19 mouse cellular contexts compared by ENCODE assay signal in the genomic region with DNA sequence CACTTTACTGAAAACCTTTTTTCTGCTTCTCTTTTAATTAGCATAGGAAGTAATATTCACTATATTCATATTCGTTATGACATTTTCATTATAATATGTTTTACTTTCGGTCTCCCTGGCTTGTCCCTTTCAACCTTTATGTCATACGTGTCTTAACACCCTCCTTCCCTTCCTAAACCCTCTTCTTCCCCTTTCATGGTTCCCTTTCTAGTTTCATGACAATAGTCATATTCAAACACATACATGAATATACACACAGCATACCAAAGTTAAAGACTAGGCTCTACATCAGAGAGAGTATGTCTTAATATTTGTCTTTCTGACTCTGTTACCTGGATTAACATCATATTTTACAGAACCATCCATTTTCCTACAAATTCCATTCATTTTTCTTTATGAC. TPM values are rescaled to one million over a fixed set of nuclear protein-coding genes. Genes with fewer than 3 reads are reported as not detected.
A peak's percentile ranks its signal among the peaks of the same experiment; 100 is the strongest.
DNase-seq lines count a peak whose midpoint lies in the region; ATAC-seq and TF ChIP-seq lines count a peak whose summit lies in the region.
"Had no signal": no experiment of that assay in that cellular context is flagged by ENCODE, and none has a peak within 500 bp of the region (broad histone marks: within the 10 kb centered on the region; RNA-seq: fewer than 3 reads in every experiment).

No protein-coding gene starts in this region.

- H3K9me3 ChIP-seq in liver, embryonic 13.5 days (replicated peaks) = no peaks in the 10 kb centered on the region
- no peaks in the 10 kb centered on the region for H3K9me3 ChIP-seq in liver, postnatal 0 days (ENCODE audit: low read length)
- H3K9me3 ChIP-seq: embryonic facial prominence, embryonic 12.5 days; forebrain, embryonic 15.5 days; heart, embryonic 10.5 days; hindbrain, embryonic 12.5 days had no signal

- intact Hi-C loops in left cerebral cortex, postnatal 10 days (cut with DNase I) = no loop called here

- H3K4me3 ChIP-seq in liver, embryonic 13.5 days (replicated peaks) = no peak overlapping the region
- no peak overlapping the region for H3K4me3 ChIP-seq in liver, postnatal 0 days (ENCODE audit: low read depth, low read length)
- H3K4me3 ChIP-seq: embryonic facial prominence, embryonic 12.5 days; forebrain, embryonic 15.5 days; heart, embryonic 10.5 days; hindbrain, embryonic 12.5 days had no signal

- no peak for TF ChIP-seq EP300 in liver, postnatal 0 days (IDR thresholded peaks at IDR 0.05; ENCODE audit: low read depth)

- DNase-seq in liver, embryonic 13.5 days = no peak
- DNase-seq in liver, postnatal 0 days = no peak
- DNase-seq in left cerebral cortex, postnatal 10 days (ENCODE audit: extremely low spot score in 1 of 2, low spot score in 2 of 2) = no peak
- no peak for DNase-seq in right cerebral cortex, postnatal 4 days
- DNase-seq in cerebellum, adult 18-20 months = no peak
- DNase-seq: adrenal gland, adult 2 months; adrenal gland, postnatal 25 days; cerebellum, adult 2 months; cerebellum, postnatal 10 days; gastrocnemius, postnatal 36 days; heart, adult 18-20 months; heart, postnatal 10 days; heart, postnatal 4 days had no signal

- TF ChIP-seq CTCF in liver, postnatal 0 days (IDR thresholded peaks at IDR 0.05; ENCODE audit: low read depth) = no peak

- H3K4me1 ChIP-seq in liver, embryonic 13.5 days (replicated peaks) = peaks cover 40% of the 10 kb centered on the region
- peaks cover 11% of the 10 kb centered on the region; the same call in 1 of the 2 replicates for H3K4me1 ChIP-seq in liver, postnatal 0 days (ENCODE audit: insufficient read depth)
- H3K4me1 ChIP-seq: embryonic facial prominence, embryonic 12.5 days; forebrain, embryonic 15.5 days; hindbrain, embryonic 12.5 days had no signal

- 76% methylated on average over 3 of the region's 3 CpGs for WGBS in liver, embryonic 13.5 days (ENCODE audit: insufficient replicate concordance)
- WGBS in liver, postnatal 0 days (ENCODE audit: insufficient replicate concordance) = 80% methylated on average over 3 of the region's 3 CpGs

- H3K9ac ChIP-seq in liver, embryonic 13.5 days = no peak overlapping the region
- no peak overlapping the region for H3K9ac ChIP-seq in liver, postnatal 0 days (replicated peaks)
- H3K9ac ChIP-seq: embryonic facial prominence, embryonic 12.5 days; forebrain, embryonic 15.5 days; hindbrain, embryonic 12.5 days had no signal

- H3K36me3 ChIP-seq in liver, embryonic 13.5 days = no peaks in the 10 kb centered on the region
- no peaks in the 10 kb centered on the region for H3K36me3 ChIP-seq in liver, postnatal 0 days (replicated peaks; ENCODE audit: insufficient read depth, low read length)
- H3K36me3 ChIP-seq: embryonic facial prominence, embryonic 12.5 days; forebrain, embryonic 15.5 days; heart, embryonic 10.5 days; hindbrain, embryonic 12.5 days had no signal

- no peak for ATAC-seq in liver, embryonic 13.5 days (ENCODE audit: low read depth)
- no peak for ATAC-seq in liver, postnatal 0 days
- peak; percentile 91 for ATAC-seq in granulocyte monocyte progenitor cell, adult 5-6 weeks (replicated peaks; ENCODE audit: poor library complexity, severe bottlenecking)
- peak; percentile 88 for ATAC-seq in monocyte, adult 5-6 weeks (replicated peaks; ENCODE audit: insufficient number of reproducible peaks, low FRiP score, low TSS enrichment, poor library complexity, severe bottlenecking)
- ATAC-seq: forebrain, embryonic 15.5 days had no signal

- no peak overlapping the region for H3K4me2 ChIP-seq in liver, embryonic 13.5 days
- no peak overlapping the region for H3K4me2 ChIP-seq in liver, postnatal 0 days (ENCODE audit: low read depth, low read length)
- H3K4me2 ChIP-seq: embryonic facial prominence, embryonic 12.5 days; forebrain, embryonic 15.5 days; hindbrain, embryonic 12.5 days had no signal

- peak overlapping the region; percentile 74; the same call in 1 of the 2 replicates for H3K27ac ChIP-seq in liver, embryonic 13.5 days
- H3K27ac ChIP-seq in liver, postnatal 0 days (ENCODE audit: low read depth) = no peak overlapping the region
- H3K27ac ChIP-seq: embryonic facial prominence, embryonic 12.5 days; forebrain, embryonic 15.5 days; heart, embryonic 10.5 days; hindbrain, embryonic 12.5 days had no signal

- no peaks in the 10 kb centered on the region for H3K27me3 ChIP-seq in liver, embryonic 13.5 days
- H3K27me3 ChIP-seq in liver, postnatal 0 days (ENCODE audit: insufficient read depth, low read length) = no peaks in the 10 kb centered on the region
- H3K27me3 ChIP-seq: embryonic facial prominence, embryonic 12.5 days; forebrain, embryonic 15.5 days; hindbrain, embryonic 12.5 days had no signal

RNA-seq across cellular contexts. Expression of a gene that starts 28.6 kb away (rescaled TPM):
- 13.9 and 14.1 TPM in 2 replicates for polyA plus RNA-seq in liver, embryonic 13.5 days (2015; fragmentation: Nextera tagmentation; extraction: Ambion mirVana)
- 11.8 and 12.7 TPM in 2 replicates for polyA plus RNA-seq in liver, postnatal 0 days (2015; fragmentation: Nextera tagmentation; extraction: Ambion mirVana)
- 100 and 112 TPM in 2 replicates for total RNA-seq in granulocyte monocyte progenitor cell, adult 5-6 weeks (2014; fragmentation: Nextera tagmentation)
- total RNA-seq in granulocyte monocyte progenitor cell, adult 5-6 weeks (2017) = 104 and 117 TPM in 2 replicates
- total RNA-seq in monocyte, adult 5-6 weeks (2017) = 259 to 315 TPM (median 292 TPM) in 3 replicates
- 10 to 100 TPM; 16.9 to 18.3 TPM for total RNA-seq in left cerebral cortex, postnatal 10 days (2021)

Comparison
In these comparisons a context has a peak if more than half of its experiments do, and no peak if none do; other contexts are left out.
1. ATAC-seq: peak in granulocyte monocyte progenitor cell, adult 5-6 weeks (single experiment) and monocyte, adult 5-6 weeks (single experiment); none in liver, embryonic 13.5 days (single experiment) and liver, postnatal 0 days (single experiment).
2. RNA of a gene that starts 28.6 kb away (total RNA-seq): 259 to 315 TPM in monocyte, adult 5-6 weeks and 100 to 117 TPM in granulocyte monocyte progenitor cell, adult 5-6 weeks; 16.9 to 18.3 TPM in left cerebral cortex, postnatal 10 days; every median in the first group is over 4 times any median in the second.